Mouse (Mus musculus): ENCODE data around the gene Ankdd1a. TPM values are rescaled to one million over a fixed set of nuclear protein-coding genes. Genes with fewer than 3 reads are reported as not detected.

The Ankdd1a gene
- total RNA-seq, 1 experiment = not detected

DNA sequence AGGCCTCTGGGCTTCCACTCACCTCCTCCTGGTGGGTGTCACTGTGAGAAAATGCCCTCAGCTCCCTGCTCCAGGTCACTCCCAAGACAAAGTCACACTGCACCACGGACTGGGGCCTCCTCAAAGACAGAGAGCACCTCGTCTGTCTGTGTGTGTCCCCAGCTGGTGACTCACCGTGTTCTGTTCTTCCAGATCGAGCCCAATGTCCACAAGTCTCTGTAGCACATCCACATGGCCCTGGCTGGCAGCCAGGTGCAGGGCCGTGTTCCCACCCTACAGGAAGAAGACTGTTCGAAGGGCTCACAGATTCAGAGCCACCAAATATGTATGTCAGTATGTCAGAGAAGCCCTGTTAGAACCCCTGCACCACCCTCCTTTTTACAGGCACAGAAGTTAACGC is 11.5 kb downstream of the Ankdd1a start:
- TF ChIP-seq CHD2 (IDR thresholded peaks at IDR 0.05; ENCODE audit: low read depth, low read length) (no peak), MAFK (IDR thresholded peaks at IDR 0.05; ENCODE audit: insufficient read depth, low read depth, low read length) (no peak), ZNF384 (IDR thresholded peaks at IDR 0.05; ENCODE audit: low read depth, low read length) (no peak)
- H3K27ac ChIP-seq (ENCODE audit: insufficient read depth, low read depth, low read length, poor library complexity, severe bottlenecking) = no peak overlapping the region
- no peak for DNase-seq (ENCODE audit: low read depth, low spot score)
- H3K4me3 ChIP-seq (ENCODE audit: insufficient read depth in 1 of 2, low read depth in 1 of 2, low read length in 2 of 2, poor library complexity in 1 of 2, severe bottlenecking in 1 of 2) = no peak overlapping the region
- H3K36me3 ChIP-seq (ENCODE audit: control insufficient read depth, insufficient read depth, low read length, poor library complexity, severe bottlenecking) = no peaks in the 10 kb centered on the region
- no peaks in the 10 kb centered on the region for H3K9me3 ChIP-seq (ENCODE audit: control insufficient read depth, insufficient read depth, low read depth, low read length)
- H3K9ac ChIP-seq (ENCODE audit: insufficient read depth, low read depth, low read length, poor library complexity, severe bottlenecking) = no peak overlapping the region
- H3K4me1 ChIP-seq (ENCODE audit: control insufficient read depth in 2 of 2, insufficient read depth in 2 of 2, low read length in 2 of 2, poor library complexity in 1 of 2) = no peaks in the 10 kb centered on the region
- in situ Hi-C loops (cut with MboI; ENCODE audit: low sequenced_read_pairs in 2 of 2, unreplicated experiment in 2 of 2) = no loop called here

DNA sequence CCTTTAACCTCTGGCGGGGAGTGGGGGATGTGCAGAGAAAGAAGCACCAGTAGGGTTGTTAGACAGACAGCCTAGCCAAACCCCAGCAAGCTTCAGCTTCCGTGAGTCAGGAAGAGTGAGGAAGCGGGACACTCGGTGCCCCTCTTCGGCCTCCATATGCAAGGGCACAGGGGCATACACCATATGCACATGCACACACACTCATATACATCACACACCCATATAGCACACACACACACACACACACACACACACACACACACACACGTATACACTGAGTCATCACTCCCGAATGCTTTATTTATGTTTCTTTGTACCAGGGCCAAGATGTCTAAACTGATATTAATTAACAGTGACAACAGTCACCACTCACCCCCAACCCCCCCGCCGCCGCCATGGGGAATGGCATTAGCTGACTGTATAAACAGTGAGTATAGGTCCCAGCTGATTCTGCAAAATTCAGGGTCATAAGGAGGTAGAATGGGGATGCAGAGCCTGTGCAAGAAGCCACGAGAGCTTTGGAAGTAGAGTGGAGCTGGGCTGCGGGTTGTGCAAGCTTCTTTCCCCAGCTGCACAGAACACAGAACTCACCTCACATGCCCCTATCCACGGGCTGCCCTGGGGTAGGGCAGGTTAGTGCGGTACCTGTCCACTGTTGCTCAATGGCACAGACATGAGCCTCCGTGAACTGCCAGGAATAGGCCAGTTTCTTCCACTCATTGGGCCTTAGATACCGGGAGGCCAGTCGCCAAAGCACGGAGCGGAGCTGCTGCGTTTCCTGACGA is 17.1 kb downstream of the Ankdd1a start:
- H3K9me3 ChIP-seq (ENCODE audit: control insufficient read depth, insufficient read depth, low read depth, low read length) = no peaks in the 10 kb centered on the region
- no peak overlapping the region for H3K27ac ChIP-seq (ENCODE audit: insufficient read depth, low read depth, low read length, poor library complexity, severe bottlenecking)
- H3K9ac ChIP-seq (ENCODE audit: insufficient read depth, low read depth, low read length, poor library complexity, severe bottlenecking) = 0 out of 2 replicates have a peak overlapping the region, but pooled peaks have one; percentile 36
- TF ChIP-seq ZNF384 (IDR thresholded peaks at IDR 0.05; ENCODE audit: low read depth, low read length) (no peak), HCFC1 (IDR thresholded peaks at IDR 0.05; ENCODE audit: borderline replicate concordance, insufficient read depth, low read length) (no peak), ZC3H11A (IDR thresholded peaks at IDR 0.05; ENCODE audit: borderline replicate concordance, low read depth, low read length) (no peak), CHD2 (IDR thresholded peaks at IDR 0.05; ENCODE audit: low read depth, low read length) (no peak), MAFK (IDR thresholded peaks at IDR 0.05; ENCODE audit: insufficient read depth, low read depth, low read length) (no peak)
- H3K4me1 ChIP-seq (ENCODE audit: control insufficient read depth in 2 of 2, insufficient read depth in 2 of 2, low read length in 2 of 2, poor library complexity in 1 of 2) = no peaks in the 10 kb centered on the region
- in situ Hi-C loops (cut with MboI; ENCODE audit: low sequenced_read_pairs in 2 of 2, unreplicated experiment in 2 of 2) = no loop called here
- H3K36me3 ChIP-seq (ENCODE audit: control insufficient read depth, insufficient read depth, low read length, poor library complexity, severe bottlenecking) = no peaks in the 10 kb centered on the region
- H3K4me3 ChIP-seq (ENCODE audit: insufficient read depth in 1 of 2, low read depth in 1 of 2, low read length in 2 of 2, poor library complexity in 1 of 2, severe bottlenecking in 1 of 2) = no peak overlapping the region
- no peak for DNase-seq (ENCODE audit: low read depth, low spot score)

DNA sequence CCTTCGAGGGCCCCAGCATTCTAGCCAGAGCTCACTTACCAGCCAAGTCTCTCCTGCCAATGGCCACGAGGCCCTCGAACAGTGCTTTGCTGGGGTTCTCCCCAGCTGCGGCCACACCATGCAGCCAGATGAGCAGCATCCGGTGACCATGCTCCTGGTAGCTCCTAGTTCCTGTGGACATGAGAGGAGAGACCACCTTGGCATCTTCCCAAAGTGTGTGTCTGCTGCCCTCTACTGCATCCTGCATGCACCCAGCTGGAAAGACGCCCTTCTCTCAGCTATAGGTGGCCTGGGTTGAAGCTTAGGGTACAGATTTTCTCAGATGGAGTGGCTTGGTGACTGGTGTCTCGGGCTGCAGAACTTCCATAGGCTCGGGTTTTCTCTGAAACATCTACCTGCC is 17.8 kb downstream of the Ankdd1a start:
- no peak overlapping the region for H3K4me3 ChIP-seq (ENCODE audit: insufficient read depth in 1 of 2, low read depth in 1 of 2, low read length in 2 of 2, poor library complexity in 1 of 2, severe bottlenecking in 1 of 2)
- H3K4me1 ChIP-seq (ENCODE audit: control insufficient read depth in 2 of 2, insufficient read depth in 2 of 2, low read length in 2 of 2, poor library complexity in 1 of 2) = no peaks in the 10 kb centered on the region
- no peak for DNase-seq (ENCODE audit: low read depth, low spot score)
- TF ChIP-seq HCFC1 (IDR thresholded peaks at IDR 0.05; ENCODE audit: borderline replicate concordance, insufficient read depth, low read length) (no peak), CHD2 (IDR thresholded peaks at IDR 0.05; ENCODE audit: low read depth, low read length) (no peak), ZNF384 (IDR thresholded peaks at IDR 0.05; ENCODE audit: low read depth, low read length) (no peak), MAFK (IDR thresholded peaks at IDR 0.05; ENCODE audit: insufficient read depth, low read depth, low read length) (no peak), ZC3H11A (IDR thresholded peaks at IDR 0.05; ENCODE audit: borderline replicate concordance, low read depth, low read length) (no peak)
- in situ Hi-C loops (cut with MboI; ENCODE audit: low sequenced_read_pairs in 2 of 2, unreplicated experiment in 2 of 2) = no loop called here
- no peaks in the 10 kb centered on the region for H3K36me3 ChIP-seq (ENCODE audit: control insufficient read depth, insufficient read depth, low read length, poor library complexity, severe bottlenecking)
- no peak overlapping the region for H3K9ac ChIP-seq (ENCODE audit: insufficient read depth, low read depth, low read length, poor library complexity, severe bottlenecking)
- H3K27ac ChIP-seq (ENCODE audit: insufficient read depth, low read depth, low read length, poor library complexity, severe bottlenecking) = no peak overlapping the region
- no peaks in the 10 kb centered on the region for H3K9me3 ChIP-seq (ENCODE audit: control insufficient read depth, insufficient read depth, low read depth, low read length)

GRCm38 (mm10) chr9:65492851-65493250 is 27.1 kb downstream of the Ankdd1a start:
- DNase-seq (ENCODE audit: low read depth, low spot score) = no peak
- in situ Hi-C loops (cut with MboI; ENCODE audit: low sequenced_read_pairs in 2 of 2, unreplicated experiment in 2 of 2) = no loop called here
- no peaks in the 10 kb centered on the region for H3K9me3 ChIP-seq (ENCODE audit: control insufficient read depth, insufficient read depth, low read depth, low read length)
- H3K4me3 ChIP-seq (ENCODE audit: insufficient read depth in 1 of 2, low read depth in 1 of 2, low read length in 2 of 2, poor library complexity in 1 of 2, severe bottlenecking in 1 of 2) = no peak overlapping the region
- TF ChIP-seq HCFC1 (IDR thresholded peaks at IDR 0.05; ENCODE audit: borderline replicate concordance, insufficient read depth, low read length) (no peak), ZNF384 (IDR thresholded peaks at IDR 0.05; ENCODE audit: low read depth, low read length) (no peak), ZC3H11A (IDR thresholded peaks at IDR 0.05; ENCODE audit: borderline replicate concordance, low read depth, low read length) (no peak), CHD2 (IDR thresholded peaks at IDR 0.05; ENCODE audit: low read depth, low read length) (no peak), MAFK (IDR thresholded peaks at IDR 0.05; ENCODE audit: insufficient read depth, low read depth, low read length) (no peak)
- H3K4me1 ChIP-seq (ENCODE audit: control insufficient read depth in 2 of 2, insufficient read depth in 2 of 2, low read length in 2 of 2, poor library complexity in 1 of 2) = no peaks in the 10 kb centered on the region
- no peak overlapping the region for H3K9ac ChIP-seq (ENCODE audit: insufficient read depth, low read depth, low read length, poor library complexity, severe bottlenecking)
- peaks cover 1% of the 10 kb centered on the region; the same call in 1 of the 2 replicates for H3K36me3 ChIP-seq (ENCODE audit: control insufficient read depth, insufficient read depth, low read length, poor library complexity, severe bottlenecking)
- no peak overlapping the region for H3K27ac ChIP-seq (ENCODE audit: insufficient read depth, low read depth, low read length, poor library complexity, severe bottlenecking)

Measured in ES-E14 (cell line).